Mouse (Mus musculus): ENCODE measurements around the gene Cabcoco1.

- no peak for TF ChIP-seq CTCF (IDR thresholded peaks at IDR 0.05; ENCODE audit: extremely low read depth, insufficient read depth, low read length)
- no peak for TF ChIP-seq POLR2A (IDR thresholded peaks at IDR 0.05; ENCODE audit: extremely low read depth, insufficient read depth, low read length)
Observed at GRCm38 (mm10) chr10:68446797-68447125, 94.9 kb downstream of the Cabcoco1 start.
